Mouse (Mus musculus): ENCODE measurements around the gene Elf5.

DNA sequence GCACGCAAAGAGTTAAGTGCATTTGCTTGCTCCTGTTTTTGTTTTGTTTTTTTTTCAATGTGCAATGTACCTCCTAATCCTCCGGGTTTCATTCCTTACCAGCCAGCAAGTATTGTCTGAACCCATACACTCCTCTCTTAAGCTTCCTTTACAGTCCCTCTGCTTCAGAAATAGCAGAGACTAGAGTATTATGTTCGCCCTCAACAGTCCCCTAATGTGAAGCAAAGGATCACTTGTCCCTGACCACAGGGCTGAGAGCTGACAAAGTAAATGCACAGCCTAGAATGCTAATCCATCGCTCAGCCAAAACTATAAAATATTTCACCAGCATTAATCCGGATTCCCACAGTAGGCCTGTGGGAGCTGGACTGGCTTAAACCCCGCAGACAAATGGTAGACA lies 13.4 kb upstream of the Elf5 start:
- TF ChIP-seq CTCF (IDR thresholded peaks at IDR 0.05; ENCODE audit: insufficient read depth, low read depth, low read length) (no peak), POLR2A (IDR thresholded peaks at IDR 0.05; ENCODE audit: insufficient read depth, low read depth, low read length) (no peak)
